Mouse (Mus musculus): ENCODE results near the gene Mvb12b.

- no peak for TF ChIP-seq EP300 (IDR thresholded peaks at IDR 0.05; ENCODE audit: low read depth)
- no peak for TF ChIP-seq CTCF (IDR thresholded peaks at IDR 0.05; ENCODE audit: low read depth)
These were observed 204.7 kb downstream of the Mvb12b start for GRCm38 (mm10) chr2:33683095-33683494.
